Comparison of ENCODE assay signal across 11 mouse cellular contexts in the genomic region with DNA sequence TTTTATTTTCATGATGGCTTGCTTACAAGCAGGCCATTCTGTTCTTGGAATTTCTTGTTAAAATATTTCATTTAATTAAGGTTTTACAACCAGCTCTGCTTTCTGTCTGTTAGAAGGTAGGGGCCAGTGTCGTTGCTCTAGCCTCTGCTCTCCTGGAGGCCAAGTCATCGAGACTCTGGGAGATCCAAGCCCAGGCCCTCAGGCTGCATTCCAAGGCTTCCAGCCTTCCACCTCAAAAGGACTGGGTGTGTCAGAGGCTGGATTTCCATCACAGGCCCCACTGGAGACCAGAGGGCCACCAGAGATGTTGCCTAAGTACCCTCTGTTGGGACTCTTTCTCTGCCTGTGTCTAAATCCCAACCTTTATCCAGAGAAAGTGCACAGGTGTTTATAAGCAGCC. TPM values are rescaled to one million over a fixed set of nuclear protein-coding genes. Genes with fewer than 3 reads are reported as not detected.
"Had no signal": no experiment of that assay in that cellular context is flagged by ENCODE, and none has a peak within 500 bp of the region (broad histone marks: within the 10 kb centered on the region; RNA-seq: fewer than 3 reads in every experiment).

No protein-coding gene starts in this region.

- H3K4me3 ChIP-seq: layer of hippocampus, adult 2 months; liver, embryonic 12.5 days; lung, embryonic 15.5 days; megakaryocyte, embryonic 14.5 days; midbrain, embryonic 15.5 days; neural tube, embryonic 12.5 days had no signal

- H3K9me3 ChIP-seq: liver, embryonic 12.5 days; lung, embryonic 15.5 days; midbrain, embryonic 15.5 days; neural tube, embryonic 12.5 days had no signal

- H3K27me3 ChIP-seq: liver, embryonic 12.5 days; lung, embryonic 15.5 days; megakaryocyte, embryonic 14.5 days had no signal

- ATAC-seq: intestine, embryonic 16.5 days; liver, embryonic 12.5 days; midbrain, embryonic 15.5 days had no signal

- H3K4me2 ChIP-seq: liver, embryonic 12.5 days; lung, embryonic 15.5 days; midbrain, embryonic 11.5 days; midbrain, embryonic 15.5 days; neural tube, embryonic 12.5 days had no signal

- H3K4me1 ChIP-seq: liver, embryonic 12.5 days; lung, embryonic 15.5 days; megakaryocyte, embryonic 14.5 days had no signal

- H3K36me3 ChIP-seq: liver, embryonic 12.5 days; lung, embryonic 15.5 days; midbrain, embryonic 15.5 days; neural tube, embryonic 12.5 days had no signal

- H3K9ac ChIP-seq: liver, embryonic 12.5 days; lung, embryonic 15.5 days; midbrain, embryonic 15.5 days; neural tube, embryonic 12.5 days had no signal

- H3K27ac ChIP-seq: layer of hippocampus, adult 2 months; liver, embryonic 12.5 days; lung, embryonic 15.5 days; macrophage; midbrain, embryonic 15.5 days; neural tube, embryonic 12.5 days had no signal

- DNase-seq: thymus, adult 18-20 months; thymus, postnatal 14 days had no signal

RNA-seq across cellular contexts. Expression of a gene that starts 52.6 kb away (rescaled TPM):
- polyA plus RNA-seq: macrophage; midbrain, embryonic 15.5 days had no signal
